Mouse (Mus musculus) T-cell, adult 2 months (primary cell): ENCODE measurements around the gene Btbd11.

ENCODE experiments used
- DNase-seq: peaks from one replicate; pipeline ENCODE4 v3.0.0; 2022; ENCODE audit warnings: low spot score

The Btbd11 gene

DNA sequence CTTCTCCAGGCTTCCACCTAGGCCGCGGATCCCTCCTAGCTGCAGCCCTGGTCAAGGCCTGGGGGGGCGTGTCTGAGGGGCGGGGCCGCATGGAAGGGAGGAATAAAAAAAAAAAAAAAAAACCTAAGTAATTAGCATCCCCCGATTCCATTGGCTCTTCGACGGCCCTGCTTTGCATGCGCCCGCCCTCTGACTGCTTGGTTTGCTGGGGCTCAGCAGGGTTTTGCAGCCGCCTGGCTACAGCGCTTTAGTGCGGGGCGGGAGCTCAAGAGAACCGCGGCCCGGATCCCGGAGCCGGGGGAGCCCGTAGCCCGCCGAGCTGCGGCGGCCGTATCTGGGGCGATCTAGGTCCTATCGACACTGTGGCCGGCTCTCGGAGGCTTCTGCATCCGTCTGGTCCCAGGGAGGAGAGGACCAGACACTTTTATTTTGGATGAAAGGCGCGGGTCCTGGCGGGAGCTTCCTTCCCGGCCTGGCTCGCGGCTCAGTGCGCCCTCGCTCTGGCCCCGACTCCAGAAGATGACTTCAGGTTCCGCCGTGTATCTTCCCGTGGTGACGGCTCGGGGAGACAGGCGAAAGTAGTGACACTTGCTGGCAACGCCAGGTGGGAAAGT, at the start of gene Btbd11:
Btbd11 (plus strand) TSS at position 210 of the 614 bp plus-strand sequence.
- peak; percentile 85 for DNase-seq

DNA sequence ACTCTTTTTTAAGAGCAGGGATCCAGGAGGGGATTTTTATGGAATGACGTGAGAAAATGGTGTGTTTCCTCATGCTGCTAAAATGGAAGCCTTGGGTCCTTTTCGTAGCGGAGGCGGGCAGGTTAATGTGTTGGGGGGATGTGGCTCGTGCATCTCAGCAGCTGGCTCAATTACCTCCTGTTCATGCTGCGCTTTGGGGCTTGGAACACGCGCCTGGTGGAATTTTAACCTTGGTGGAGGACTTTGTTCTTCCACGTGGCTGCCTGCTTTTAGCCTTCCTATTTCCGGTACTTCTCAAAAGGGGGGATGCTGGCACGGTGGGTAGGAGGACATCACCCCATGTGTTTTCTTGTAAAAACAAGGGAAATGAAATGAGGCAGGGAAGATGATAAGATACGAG, 47.9 kb upstream of the Btbd11 start:
- no peak for DNase-seq

DNA sequence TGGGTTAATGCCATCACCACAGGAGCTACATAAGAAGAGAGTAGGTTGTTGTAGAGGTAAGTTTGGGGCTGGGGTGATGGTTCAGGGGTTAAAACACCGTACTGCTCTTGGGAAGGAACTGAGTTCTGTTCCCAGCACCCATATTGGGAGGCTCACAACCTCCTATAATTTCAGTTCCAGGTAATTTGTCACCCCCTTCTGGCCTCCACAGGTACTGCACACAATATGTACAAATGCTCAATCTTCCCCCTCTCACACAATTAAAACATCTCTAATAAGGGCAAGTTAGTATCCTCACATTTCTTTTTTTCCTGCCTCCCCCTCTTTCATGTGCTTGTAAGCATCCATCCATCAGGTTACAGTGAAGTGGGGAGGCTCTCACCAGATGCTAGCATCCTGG, 44.7 kb upstream of the Btbd11 start:
- DNase-seq, result no peak

DNA sequence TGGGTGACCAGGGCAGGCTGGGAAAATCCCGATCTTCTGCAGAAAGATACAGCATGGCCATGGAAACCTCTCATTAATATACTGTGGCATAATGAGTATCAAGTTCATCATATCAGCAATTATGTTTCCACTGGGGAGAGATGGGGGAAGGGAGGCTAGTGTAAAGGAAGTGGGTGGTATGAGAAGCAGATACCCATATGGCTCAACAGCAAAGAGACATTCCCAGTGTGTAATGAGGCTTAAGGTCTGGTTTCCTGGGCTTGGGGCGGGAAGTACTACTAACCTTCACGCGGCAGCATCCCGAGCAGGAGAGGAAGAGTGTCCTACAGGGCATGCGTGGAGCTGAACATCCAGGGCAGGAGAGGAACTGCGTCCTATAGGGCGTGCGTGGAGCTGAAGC, 39.4 kb upstream of the Btbd11 start:
- DNase-seq, result no peak

DNA sequence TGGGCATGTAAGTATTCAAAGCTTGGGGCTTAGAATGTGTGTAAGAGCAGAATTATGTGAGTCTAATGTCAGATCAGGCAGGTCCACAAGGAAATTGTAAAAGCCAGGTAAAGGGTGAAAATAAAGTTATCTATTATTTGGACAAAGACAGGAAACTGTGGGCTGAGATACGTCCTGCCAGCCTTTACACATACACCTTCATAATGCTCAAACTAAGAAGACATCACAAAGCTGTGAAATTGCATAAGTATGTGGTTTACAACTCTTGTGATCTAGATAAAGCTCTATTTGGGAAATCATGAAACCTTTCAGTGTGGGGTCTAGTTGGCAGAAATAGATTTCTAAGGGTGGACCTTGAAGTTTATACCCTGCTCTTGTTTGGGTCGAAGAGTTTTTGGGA, 34.1 kb upstream of the Btbd11 start:
- no peak for DNase-seq

DNA sequence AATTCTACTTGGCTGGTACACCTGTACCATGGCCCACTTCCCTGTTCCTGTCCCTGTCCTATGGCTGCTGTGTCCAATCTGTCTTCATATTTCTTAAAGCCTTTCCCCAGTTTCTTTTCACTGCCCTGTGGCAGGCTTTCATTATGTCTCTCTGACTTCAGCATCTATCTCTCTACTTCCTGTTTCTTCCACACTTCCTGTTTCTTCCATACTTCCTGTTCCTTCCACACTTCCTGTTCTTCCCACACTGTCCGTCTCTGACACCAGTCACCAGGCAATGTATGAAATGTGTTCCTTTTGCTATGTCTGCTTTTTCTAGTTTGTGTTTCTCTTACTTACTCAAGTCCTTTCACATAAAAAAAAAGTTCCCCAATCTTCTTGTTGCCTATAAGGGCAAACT, 32.3 kb upstream of the Btbd11 start:
- no peak for DNase-seq

DNA sequence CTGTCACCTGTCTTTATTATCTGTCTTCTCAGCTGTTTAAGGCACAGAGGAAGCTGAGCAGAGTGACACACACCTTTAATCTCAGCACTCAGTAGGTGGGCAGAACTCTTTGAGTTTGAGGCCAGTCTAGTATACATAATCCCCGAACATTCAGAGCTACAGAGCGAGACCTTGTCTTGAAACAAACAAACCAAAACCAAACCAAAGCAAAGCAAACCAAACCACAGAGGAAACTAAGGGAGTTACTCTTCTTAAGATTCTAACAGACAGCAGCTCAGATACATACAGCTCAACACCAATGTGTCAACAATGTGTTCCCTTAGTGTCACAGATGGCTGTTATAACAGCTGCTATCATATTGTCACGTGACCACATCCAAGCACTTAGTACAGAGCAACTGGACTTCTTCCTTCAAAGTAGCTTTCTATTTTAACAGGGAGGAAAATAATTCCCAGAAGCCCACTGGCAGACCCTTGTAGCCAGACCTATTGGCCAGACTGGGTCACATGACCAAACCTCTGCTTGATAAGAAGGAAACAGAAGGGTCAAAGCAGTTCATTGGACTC, 27.0 kb upstream of the Btbd11 start:
- DNase-seq, result peak; percentile 35

DNA sequence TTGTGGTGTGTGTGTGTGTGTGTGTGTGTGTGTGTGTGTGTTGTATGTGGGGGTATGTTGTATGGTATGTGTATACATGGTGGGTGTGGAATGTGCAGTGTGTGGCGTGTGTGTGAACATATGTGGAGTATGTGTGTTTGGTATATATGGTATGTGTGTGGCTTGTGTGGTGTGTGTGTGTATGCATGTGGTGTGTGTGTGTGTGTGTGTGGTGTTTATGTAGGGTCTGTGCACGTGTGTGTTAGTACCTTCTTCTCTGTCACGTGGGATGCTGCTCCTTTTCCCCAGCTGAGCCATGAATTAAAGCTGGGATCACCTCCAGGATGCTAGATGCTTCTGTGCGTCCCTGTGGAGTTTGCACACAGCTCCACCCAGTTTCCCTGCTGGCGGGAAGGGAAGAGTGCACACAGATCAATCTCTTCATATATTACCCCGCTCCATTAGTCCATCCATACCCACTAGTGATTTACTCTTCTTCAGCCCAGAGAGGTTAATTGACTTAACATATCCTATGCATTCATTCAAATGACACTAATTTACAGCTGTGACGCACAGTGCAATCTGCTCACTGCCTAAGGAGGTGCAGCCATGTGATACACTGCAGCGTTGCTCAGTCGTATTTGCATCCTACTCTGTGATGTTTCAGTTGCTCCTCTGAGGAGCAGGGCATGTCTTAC, 23.7 kb upstream of the Btbd11 start:
- DNase-seq, result no peak

DNA sequence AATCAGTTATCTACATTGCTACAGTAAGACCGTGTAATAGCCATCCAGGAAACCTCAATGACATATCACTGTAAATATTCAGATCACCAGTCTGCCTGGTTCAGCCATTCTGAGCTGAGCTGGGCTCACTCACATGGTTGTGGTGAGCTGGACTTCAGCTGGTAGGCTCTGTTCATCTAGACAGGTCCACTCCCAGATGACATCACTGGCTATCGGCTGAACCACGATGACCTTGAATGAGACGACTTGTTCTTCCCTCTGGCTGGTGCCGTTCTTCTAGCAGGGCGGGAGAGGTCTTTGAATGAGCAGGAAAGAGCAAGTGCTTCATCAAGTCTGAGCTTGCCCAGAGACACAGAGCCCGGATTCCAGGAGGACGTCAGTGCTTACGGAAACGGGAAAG, 19.7 kb upstream of the Btbd11 start:
- no peak for DNase-seq

DNA sequence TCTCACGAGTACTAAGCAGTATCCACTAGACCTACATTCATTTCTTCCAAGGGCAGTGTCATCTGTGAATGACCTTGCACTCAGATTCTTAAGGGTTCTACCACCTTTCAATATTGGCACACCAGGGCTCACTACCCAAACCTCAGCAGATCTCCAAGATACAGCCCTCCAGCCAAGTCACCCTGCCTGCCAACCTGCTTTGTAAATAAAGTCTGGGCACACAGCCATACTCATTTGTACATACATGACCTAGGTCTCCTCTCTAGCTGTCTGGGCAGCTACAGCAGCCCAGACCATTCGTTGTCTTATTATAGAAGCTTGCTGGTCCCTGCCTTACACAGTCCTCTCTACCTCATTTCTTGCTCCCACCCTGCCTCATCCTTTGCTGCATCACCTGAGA, 15.3 kb upstream of the Btbd11 start:
- DNase-seq, result no peak

DNA sequence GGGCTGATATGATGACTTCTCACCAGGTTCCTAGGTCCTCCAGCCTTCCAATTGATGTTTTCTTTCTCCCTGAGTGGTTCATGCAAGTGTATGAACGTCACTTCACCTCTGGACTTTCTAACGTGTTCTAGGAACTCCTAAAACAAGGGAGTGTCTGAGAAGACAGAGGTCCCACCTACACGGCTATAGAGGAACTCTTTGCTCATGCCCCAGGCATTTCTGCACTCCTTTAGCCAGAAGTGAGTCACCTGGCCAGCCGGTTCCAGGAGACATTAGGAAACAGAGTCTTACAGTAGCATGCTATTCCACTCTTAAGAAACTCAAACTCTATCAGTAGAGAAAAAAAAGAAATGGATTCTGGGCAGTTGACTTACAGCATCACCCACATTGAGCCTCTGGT, 14.5 kb upstream of the Btbd11 start:
- no peak for DNase-seq

DNA sequence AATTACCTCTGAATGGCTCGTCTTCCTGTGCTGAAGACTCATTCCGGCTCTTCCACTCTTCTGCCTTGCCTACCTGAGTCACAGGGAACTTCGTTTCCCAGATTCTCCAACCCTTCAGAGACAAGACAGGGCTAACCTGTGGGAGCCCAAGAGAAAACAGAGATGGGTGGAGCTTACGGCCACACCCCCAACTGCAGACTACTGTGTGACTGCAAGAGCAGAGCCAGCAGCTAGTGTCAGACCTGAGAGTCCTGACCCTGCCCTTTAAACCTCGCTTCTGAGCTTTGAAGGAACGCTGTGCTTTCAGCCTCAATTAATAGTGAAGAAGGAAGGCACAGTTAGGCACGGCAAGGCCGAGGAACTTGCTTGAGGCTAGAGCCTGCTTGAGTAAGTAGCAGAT, 7.6 kb upstream of the Btbd11 start:
- no peak for DNase-seq

DNA sequence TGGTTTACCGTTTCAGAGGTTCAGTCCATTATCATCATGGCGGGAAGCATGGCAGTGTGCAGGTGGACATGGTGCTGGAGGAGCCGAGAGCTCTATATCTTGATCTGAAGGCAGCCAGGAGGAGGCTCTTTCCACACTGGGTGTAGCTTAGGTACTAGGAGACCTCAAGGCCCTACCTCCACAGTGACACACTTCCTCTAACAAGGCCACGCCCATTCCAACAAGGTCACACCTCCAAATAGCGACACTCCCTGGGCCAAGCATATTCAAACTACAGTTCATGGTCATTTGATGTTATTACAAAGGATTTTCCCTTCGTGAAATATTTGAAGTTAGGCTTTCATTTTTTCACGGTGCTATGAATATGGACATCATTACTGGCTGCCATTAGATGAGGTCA, 3.6 kb upstream of the Btbd11 start:
- no peak for DNase-seq

DNA sequence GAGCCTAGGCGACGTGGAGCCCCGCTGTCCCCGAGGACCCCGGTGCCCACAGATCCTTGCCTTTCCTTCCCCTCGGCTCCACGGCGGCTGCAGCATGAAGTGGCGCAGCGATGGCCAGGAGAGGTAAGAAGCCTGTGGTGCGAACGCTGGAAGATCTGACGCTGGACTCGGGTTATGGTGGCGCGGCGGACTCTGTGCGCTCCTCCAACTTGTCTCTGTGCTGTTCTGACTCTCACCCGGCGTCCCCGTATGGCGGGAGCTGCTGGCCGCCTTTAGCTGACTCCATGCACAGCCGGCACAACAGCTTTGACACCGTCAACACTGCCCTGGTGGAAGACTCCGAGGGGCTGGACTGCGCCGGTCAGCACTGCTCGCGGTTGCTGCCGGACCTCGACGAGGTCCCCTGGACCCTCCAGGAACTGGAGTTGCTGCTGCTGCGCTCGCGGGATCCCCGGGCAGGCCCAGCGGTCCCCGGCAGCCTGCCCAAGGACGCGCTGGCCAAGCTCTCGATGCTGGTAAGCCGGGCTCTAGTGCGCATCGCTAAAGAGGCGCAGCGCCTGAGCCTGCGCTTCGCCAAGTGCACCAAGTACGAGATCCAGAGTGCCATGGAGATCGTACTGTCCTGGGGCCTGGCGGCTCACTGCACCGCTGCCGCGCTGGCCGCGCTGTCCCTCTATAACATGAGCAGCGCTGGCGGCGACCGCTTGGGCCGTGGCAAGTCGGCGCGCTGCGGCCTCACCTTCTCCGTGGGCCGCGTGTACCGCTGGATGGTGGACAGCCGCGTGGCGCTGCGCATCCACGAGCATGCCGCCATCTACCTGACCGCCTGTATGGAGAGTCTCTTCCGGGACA, 831 bp downstream of the Btbd11 start:
- DNase-seq, result peak; percentile 24

DNA sequence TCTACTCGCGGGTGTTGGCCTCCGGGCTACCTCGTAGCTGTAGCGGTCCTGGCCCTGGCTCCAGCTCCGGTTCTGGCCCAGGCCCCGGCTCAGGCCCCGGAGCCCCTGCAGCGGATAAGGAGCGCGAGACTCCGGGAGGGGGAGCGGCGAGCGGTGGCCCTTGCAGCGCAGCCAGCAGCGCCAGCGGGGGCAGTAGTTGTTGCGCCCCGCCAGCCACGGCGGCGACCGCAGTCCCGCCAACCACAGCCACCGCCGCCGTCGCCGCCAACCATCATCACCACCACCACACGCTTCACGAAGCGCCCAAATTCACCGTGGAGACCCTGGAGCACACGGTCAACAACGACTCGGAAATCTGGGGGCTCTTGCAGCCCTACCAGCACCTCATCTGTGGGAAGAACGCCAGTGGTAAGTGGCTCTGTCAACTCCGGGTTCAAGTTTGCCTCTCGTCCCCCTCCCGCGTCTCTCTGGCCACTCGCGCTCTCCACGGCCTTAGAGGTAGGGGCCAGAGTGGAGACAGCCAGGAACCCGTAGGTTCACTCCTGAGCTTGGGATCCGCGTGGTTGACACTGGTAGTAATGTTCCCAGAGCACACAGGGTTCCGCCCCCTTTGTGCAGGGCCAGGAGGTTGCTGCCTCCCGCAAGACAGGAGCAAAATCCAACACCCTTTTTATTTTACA, 1.6 kb downstream of the Btbd11 start:
- DNase-seq, result peak; percentile 16

DNA sequence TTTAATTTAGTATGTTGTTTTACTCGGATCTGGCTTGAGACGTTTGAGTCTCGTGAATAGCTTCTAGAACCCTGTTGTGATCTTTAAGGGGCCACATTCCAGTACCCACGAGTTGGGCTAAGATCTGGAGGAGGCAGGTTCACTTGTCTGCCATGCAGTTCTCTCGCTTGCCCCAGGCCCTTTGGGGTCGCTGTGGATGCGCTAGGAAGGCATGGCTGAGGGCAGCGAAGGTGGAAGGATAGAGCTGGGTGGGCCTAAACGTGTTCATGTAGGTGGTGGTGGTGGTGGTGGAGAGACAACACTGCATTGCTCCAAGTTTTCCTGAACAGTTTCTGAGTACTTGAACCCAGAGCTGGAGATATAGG, 2.1 kb downstream of the Btbd11 start:
- DNase-seq, result peak; percentile 80

DNA sequence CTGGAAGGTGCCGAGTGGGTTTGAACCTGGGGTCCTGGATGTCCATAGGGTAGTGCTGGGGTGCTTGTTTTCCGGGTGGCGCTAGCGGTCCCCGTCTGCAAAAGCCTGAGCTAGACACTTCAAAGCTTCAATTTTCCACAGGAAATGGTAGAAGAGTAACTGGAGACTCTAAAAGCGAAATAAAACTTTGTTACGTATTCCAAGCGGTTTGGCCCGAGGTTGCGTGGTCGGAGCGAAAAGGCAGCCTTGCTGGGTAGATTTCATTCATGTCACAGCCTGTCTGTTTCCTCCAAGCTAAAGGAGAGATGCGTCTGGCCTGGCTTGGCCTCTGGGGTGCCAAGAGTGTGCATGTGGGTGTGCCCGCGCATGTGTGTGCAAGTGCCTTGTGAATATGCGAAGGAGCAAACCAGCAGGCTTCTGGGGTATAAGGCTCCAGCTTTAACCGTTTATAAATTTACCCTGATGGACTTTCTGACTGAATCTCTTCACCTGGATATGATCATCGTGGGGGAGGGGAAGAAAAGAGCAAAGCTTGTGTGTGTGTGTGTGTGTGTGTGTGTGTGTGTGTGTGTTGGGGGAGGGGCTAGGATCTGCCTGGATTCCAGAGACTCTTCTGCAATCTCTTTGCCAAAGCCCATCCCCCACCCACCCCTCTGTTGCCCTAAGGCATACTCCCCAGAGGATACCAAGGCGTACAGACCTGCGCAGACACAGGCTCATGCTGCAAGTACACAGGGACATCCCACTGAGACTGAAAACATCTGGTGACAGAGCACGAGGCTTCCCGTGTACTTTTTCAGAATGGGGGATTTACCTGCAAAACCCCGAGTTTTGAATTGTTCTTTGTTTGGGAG, 2.9 kb downstream of the Btbd11 start:
- peak; percentile 42 for DNase-seq

DNA sequence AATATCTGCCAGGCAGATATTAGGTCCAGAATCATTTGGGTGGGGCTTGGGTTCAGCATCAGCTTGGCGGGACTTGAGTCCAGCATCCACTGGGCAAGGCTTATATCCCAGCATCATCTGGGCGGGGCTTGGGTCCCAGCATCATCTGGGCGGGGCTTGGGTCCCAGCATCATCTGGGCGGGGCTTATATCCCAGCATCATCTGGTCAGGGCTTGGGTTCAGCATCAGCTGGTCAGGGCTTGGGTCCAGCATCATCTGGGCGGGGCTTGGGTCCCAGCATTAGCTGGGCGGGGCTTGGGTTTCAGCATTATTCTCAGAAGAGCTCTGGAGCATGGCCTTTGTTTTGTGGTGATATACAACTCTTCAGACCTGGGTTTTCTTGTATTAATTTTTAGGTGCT, 6.4 kb downstream of the Btbd11 start:
- DNase-seq, result no peak

DNA sequence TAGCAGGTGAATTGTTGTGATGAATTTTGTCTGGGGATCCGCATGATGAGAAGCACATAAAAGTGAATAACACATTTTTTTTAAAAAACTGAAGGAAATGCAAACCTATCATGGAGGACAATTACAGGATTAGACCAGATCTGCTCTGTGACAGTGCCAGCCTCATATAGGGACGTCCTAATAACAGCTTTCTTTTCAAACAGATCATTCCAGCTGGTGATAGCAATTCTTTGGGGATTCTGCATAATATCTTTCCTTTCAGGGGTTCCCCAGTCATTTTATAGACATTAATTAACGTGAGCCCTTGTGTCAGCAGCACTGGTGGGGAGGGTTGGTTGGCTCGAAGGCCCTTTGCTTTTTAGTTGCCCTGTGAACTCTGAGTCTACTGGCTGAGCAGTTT, 7.9 kb downstream of the Btbd11 start:
- DNase-seq, result no peak

DNA sequence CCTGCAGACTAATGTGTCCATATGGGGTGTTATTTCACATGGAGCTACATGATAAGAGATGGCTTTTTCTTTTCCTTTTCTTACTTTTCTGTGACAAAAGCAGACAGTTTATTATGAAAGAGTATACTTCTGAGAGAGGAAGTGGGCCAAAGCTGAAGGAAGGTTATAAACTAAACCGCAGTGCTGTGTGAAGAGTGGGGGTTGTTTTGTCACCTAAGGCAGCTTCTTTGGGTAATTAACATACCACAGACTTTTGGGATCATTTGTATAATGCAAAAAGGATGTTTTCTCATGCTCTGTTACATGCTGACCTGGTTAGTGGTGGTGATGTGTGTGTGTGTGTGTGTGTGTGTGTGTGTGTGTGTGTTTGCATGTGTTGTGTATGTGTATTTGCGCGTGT, 24.5 kb downstream of the Btbd11 start:
- DNase-seq, result peak; percentile 76

DNA sequence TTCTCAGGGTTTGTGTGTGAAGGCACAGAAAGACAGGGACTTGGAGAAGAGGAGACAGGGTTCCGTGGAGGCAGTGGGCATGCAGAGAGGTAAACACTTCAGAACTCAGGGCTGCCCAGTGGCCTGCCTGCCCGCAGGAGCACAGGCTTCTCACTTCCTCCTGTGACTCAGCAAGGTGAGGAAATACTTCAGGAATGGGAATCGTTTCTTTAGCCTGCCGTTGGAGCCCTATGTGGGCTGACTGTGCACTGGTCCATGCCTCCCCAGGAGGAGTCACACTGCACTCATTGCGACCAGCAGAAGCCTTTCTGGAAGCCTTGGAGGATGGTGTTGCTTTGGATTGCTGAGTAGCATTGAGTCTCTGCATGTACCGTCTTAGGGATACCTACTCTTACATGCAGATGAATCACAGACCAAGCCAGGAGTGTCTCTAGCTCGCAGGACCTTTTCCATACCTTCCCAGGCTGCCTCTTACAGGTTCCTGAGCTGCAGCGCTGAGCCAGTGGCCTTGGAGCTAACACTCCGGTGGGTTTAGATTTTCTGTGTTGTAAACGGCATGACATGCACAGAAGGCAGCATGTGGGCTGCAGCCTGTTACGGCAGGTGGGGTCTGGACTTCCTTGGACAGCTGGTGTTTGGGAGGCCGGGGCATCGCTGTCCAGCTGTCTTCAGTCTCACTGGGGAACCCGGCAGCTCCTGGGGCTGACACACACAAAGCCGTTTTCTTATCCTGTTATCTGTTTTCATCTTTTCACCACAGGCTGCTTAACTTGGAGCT, 34.4 kb downstream of the Btbd11 start:
- DNase-seq, result no peak
